Mouse (Mus musculus): ENCODE measurements around the gene 4930519P11Rik.
A peak's percentile ranks its signal among the peaks of the same experiment; 100 is the strongest.

DNA sequence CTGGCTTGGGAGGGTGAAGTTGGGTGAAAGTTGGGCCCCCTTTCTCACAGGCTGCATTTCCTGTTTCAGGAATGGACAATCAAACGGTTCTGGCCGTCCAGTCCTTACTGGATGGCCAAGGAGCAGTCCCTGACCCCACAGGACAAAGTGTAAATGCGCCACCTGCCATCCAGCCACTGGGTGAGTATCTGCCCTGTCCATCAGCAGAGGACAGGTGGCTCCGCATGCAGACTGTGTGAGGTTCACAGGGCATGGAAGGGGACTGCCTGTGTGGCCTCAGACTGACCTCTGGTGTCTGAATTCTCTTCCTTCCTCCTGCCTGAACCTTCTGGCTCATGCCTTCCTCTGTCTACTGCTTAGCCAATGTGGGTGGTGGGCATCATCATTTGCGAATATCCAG, 8.4 kb upstream of the 4930519P11Rik start:
- TF ChIP-seq CTCF (IDR thresholded peaks at IDR 0.05; ENCODE audit: low read depth, low read length): peak; percentile 45
- TF ChIP-seq POLR2A (IDR thresholded peaks at IDR 0.05; ENCODE audit: extremely low read depth, insufficient read depth, low read length): no peak
